Mouse (Mus musculus): ENCODE measurements around the gene Wnt9a. TPM values are rescaled to one million over a fixed set of nuclear protein-coding genes. Genes with fewer than 3 reads are reported as not detected.

Wnt9a gene
- polyA plus RNA-seq, 1 experiment: 6.8 TPM

GRCm38 (mm10) chr11:59282111-59282510, 24.6 kb upstream of the Wnt9a start:
- Histone ChIP-seq H3K4me1 (ENCODE audit: control insufficient read depth, insufficient read depth, low read length) (peaks cover 5% of the 10 kb centered on the region), H3K4me3 (ENCODE audit: low read depth, low read length) (no peak overlapping the region), H3K9me3 (replicated peaks; ENCODE audit: control insufficient read depth, insufficient read depth, low read length, poor library complexity, severe bottlenecking) (no peaks in the 10 kb centered on the region), H3K27ac (ENCODE audit: insufficient read depth, low read length) (peak overlapping the region; percentile 25; the same call in 1 of the 2 replicates), H3K36me3 (ENCODE audit: control insufficient read depth, insufficient read depth, low read length, poor library complexity, severe bottlenecking) (no peaks in the 10 kb centered on the region), H3K9ac (ENCODE audit: low read depth, poor library complexity, severe bottlenecking) (no peak overlapping the region), H3K27me3 (ENCODE audit: control insufficient read depth, insufficient read depth, low read length, poor library complexity, severe bottlenecking) (no peaks in the 10 kb centered on the region)
- TF ChIP-seq POLR2A (IDR thresholded peaks at IDR 0.05; ENCODE audit: insufficient read depth, low read length) (no peak), EP300 (IDR thresholded peaks at IDR 0.05; ENCODE audit: insufficient read depth, low read depth, low read length) (peak; percentile 94)

- no peak overlapping the region for H3K27ac ChIP-seq (ENCODE audit: insufficient read depth, low read length)
- H3K4me3 ChIP-seq (ENCODE audit: low read depth, low read length): no peak overlapping the region
- no peak overlapping the region for H3K9ac ChIP-seq (ENCODE audit: low read depth, poor library complexity, severe bottlenecking)
- TF ChIP-seq EP300 (IDR thresholded peaks at IDR 0.05; ENCODE audit: insufficient read depth, low read depth, low read length): no peak
- no peak for TF ChIP-seq CTCF (IDR thresholded peaks at IDR 0.05; ENCODE audit: low read depth, low read length)
- no peak for TF ChIP-seq POLR2A (IDR thresholded peaks at IDR 0.05; ENCODE audit: insufficient read depth, low read length)
- H3K36me3 ChIP-seq (ENCODE audit: control insufficient read depth, insufficient read depth, low read length, poor library complexity, severe bottlenecking): no peaks in the 10 kb centered on the region
- no peaks in the 10 kb centered on the region for H3K27me3 ChIP-seq (ENCODE audit: control insufficient read depth, insufficient read depth, low read length, poor library complexity, severe bottlenecking)
- H3K9me3 ChIP-seq (replicated peaks; ENCODE audit: control insufficient read depth, insufficient read depth, low read length, poor library complexity, severe bottlenecking): no peaks in the 10 kb centered on the region
- H3K4me1 ChIP-seq (ENCODE audit: control insufficient read depth, insufficient read depth, low read length): peaks cover 5% of the 10 kb centered on the region
Measured at GRCm38 (mm10) chr11:59282933-59283332, 23.8 kb upstream of the Wnt9a start.

- Histone ChIP-seq H3K36me3 (ENCODE audit: control insufficient read depth, insufficient read depth, low read length, poor library complexity, severe bottlenecking) (no peaks in the 10 kb centered on the region), H3K27me3 (ENCODE audit: control insufficient read depth, insufficient read depth, low read length, poor library complexity, severe bottlenecking) (peaks cover 9% of the 10 kb centered on the region), H3K27ac (ENCODE audit: insufficient read depth, low read length) (no peak overlapping the region), H3K9ac (ENCODE audit: low read depth, poor library complexity, severe bottlenecking) (no peak overlapping the region), H3K4me3 (ENCODE audit: low read depth, low read length) (no peak overlapping the region), H3K4me1 (ENCODE audit: control insufficient read depth, insufficient read depth, low read length) (peaks cover 5% of the 10 kb centered on the region), H3K9me3 (replicated peaks; ENCODE audit: control insufficient read depth, insufficient read depth, low read length, poor library complexity, severe bottlenecking) (no peaks in the 10 kb centered on the region)
- TF ChIP-seq POLR2A (IDR thresholded peaks at IDR 0.05; ENCODE audit: insufficient read depth, low read length) (no peak), CTCF (IDR thresholded peaks at IDR 0.05; ENCODE audit: low read depth, low read length) (no peak), EP300 (IDR thresholded peaks at IDR 0.05; ENCODE audit: insufficient read depth, low read depth, low read length) (no peak)
Measured at GRCm38 (mm10) chr11:59284146-59284545, 22.6 kb upstream of the Wnt9a start.

- H3K9ac ChIP-seq (ENCODE audit: low read depth, poor library complexity, severe bottlenecking): no peak overlapping the region
- no peak overlapping the region for H3K27ac ChIP-seq (ENCODE audit: insufficient read depth, low read length)
- H3K9me3 ChIP-seq (replicated peaks; ENCODE audit: control insufficient read depth, insufficient read depth, low read length, poor library complexity, severe bottlenecking): no peaks in the 10 kb centered on the region
- TF ChIP-seq POLR2A (IDR thresholded peaks at IDR 0.05; ENCODE audit: insufficient read depth, low read length): no peak
- no peak for TF ChIP-seq EP300 (IDR thresholded peaks at IDR 0.05; ENCODE audit: insufficient read depth, low read depth, low read length)
- TF ChIP-seq CTCF (IDR thresholded peaks at IDR 0.05; ENCODE audit: low read depth, low read length): no peak
- no peaks in the 10 kb centered on the region for H3K36me3 ChIP-seq (ENCODE audit: control insufficient read depth, insufficient read depth, low read length, poor library complexity, severe bottlenecking)
- no peaks in the 10 kb centered on the region for H3K4me1 ChIP-seq (ENCODE audit: control insufficient read depth, insufficient read depth, low read length)
- H3K27me3 ChIP-seq (ENCODE audit: control insufficient read depth, insufficient read depth, low read length, poor library complexity, severe bottlenecking): peaks cover 20% of the 10 kb centered on the region
- peak overlapping the region; percentile 45 for H3K4me3 ChIP-seq (ENCODE audit: low read depth, low read length)
Measured at GRCm38 (mm10) chr11:59289706-59290105, 17.0 kb upstream of the Wnt9a start.

- H3K27ac ChIP-seq (ENCODE audit: insufficient read depth, low read length): no peak within 1 kb of the TSS
- peaks cover 20% of the 10 kb centered on the region for H3K27me3 ChIP-seq (ENCODE audit: control insufficient read depth, insufficient read depth, low read length, poor library complexity, severe bottlenecking)
- TF ChIP-seq POLR2A (IDR thresholded peaks at IDR 0.05; ENCODE audit: insufficient read depth, low read length) (no peak), EP300 (IDR thresholded peaks at IDR 0.05; ENCODE audit: insufficient read depth, low read depth, low read length) (no peak), CTCF (IDR thresholded peaks at IDR 0.05; ENCODE audit: low read depth, low read length) (no peak)
- peak within 1 kb of the TSS; percentile 71; the same call in 1 of the 2 replicates for H3K9ac ChIP-seq (ENCODE audit: low read depth, poor library complexity, severe bottlenecking)
- no peaks in the 10 kb centered on the region for H3K9me3 ChIP-seq (replicated peaks; ENCODE audit: control insufficient read depth, insufficient read depth, low read length, poor library complexity, severe bottlenecking)
- H3K4me3 ChIP-seq (ENCODE audit: low read depth, low read length): peak within 1 kb of the TSS; percentile 45
- H3K4me1 ChIP-seq (ENCODE audit: control insufficient read depth, insufficient read depth, low read length): no peaks in the 10 kb centered on the region
- H3K36me3 ChIP-seq (ENCODE audit: control insufficient read depth, insufficient read depth, low read length, poor library complexity, severe bottlenecking): no peaks in the 10 kb centered on the region
Measured at GRCm38 (mm10) chr11:59290702-59291303, 15.9 kb upstream of the Wnt9a start, which contains the start of gene Wnt3a. Gene Wnt3a, minus strand, starts transcription at chr11:59290752.

- Histone ChIP-seq H3K4me1 (ENCODE audit: control insufficient read depth, insufficient read depth, low read length) (no peaks in the 10 kb centered on the region), H3K4me3 (ENCODE audit: low read depth, low read length) (no peak overlapping the region), H3K9ac (ENCODE audit: low read depth, poor library complexity, severe bottlenecking) (no peak overlapping the region), H3K9me3 (replicated peaks; ENCODE audit: control insufficient read depth, insufficient read depth, low read length, poor library complexity, severe bottlenecking) (no peaks in the 10 kb centered on the region), H3K27ac (ENCODE audit: insufficient read depth, low read length) (no peak overlapping the region), H3K36me3 (ENCODE audit: control insufficient read depth, insufficient read depth, low read length, poor library complexity, severe bottlenecking) (no peaks in the 10 kb centered on the region), H3K27me3 (ENCODE audit: control insufficient read depth, insufficient read depth, low read length, poor library complexity, severe bottlenecking) (peaks cover 16% of the 10 kb centered on the region)
- TF ChIP-seq EP300 (IDR thresholded peaks at IDR 0.05; ENCODE audit: insufficient read depth, low read depth, low read length) (no peak), POLR2A (IDR thresholded peaks at IDR 0.05; ENCODE audit: insufficient read depth, low read length) (no peak), CTCF (IDR thresholded peaks at IDR 0.05; ENCODE audit: low read depth, low read length) (peak; percentile 96)
Measured at GRCm38 (mm10) chr11:59293616-59294015, 13.1 kb upstream of the Wnt9a start.
